Mouse (Mus musculus) kidney, adult 9 months (tissue): ENCODE data around the gene Sult2a1.
"Not testable (repeated sequence)": the region's sequence is repeated elsewhere in the genome, so short reads cannot be mapped to it uniquely, and the experiment has no call there.

Experiments
- DNase-seq: peaks from one replicate; pipeline ENCODE4 v3.0.0; 2022

Gene Sult2a1

DNA sequence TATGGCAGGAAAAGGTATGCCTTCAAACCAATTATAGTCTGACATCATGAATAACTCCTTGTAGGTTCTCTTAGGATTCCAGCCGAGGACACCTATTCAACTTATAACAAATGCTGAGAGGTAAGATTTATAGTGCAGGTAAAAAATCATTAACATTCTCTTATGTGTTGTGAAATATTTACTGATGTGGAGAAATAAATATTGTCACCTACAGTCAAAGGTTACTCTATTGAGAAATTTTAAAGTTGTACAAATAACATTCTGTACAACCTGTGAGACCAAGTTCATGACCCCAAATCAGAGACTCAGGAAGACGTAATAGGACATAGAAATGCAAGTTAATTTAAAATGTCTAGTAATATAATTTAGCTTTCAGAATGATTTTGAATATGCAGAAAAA lies at the start of gene Sult2a1:
TSS of gene Sult2a1 (minus strand) at position 101 of the 400 bp plus-strand sequence.
- not testable (repeated sequence) for DNase-seq

GRCm38 (mm10) chr7:13813913-13814312 lies 23.3 kb downstream of the Sult2a1 start:
- no peak for DNase-seq
